Mouse (Mus musculus) thymus, postnatal 4 days (tissue): ENCODE results near the gene Rgp1.
"Not testable (repeated sequence)": the region's sequence is repeated elsewhere in the genome, so short reads cannot be mapped to it uniquely, and the experiment has no call there.

Experiments
- DNase-seq: peaks from one replicate; pipeline ENCODE4 v3.0.0; 2021

Gene Rgp1

GRCm38 (mm10) chr4:43562769-43563600 lies 15.5 kb upstream of the Rgp1 start:
- DNase-seq, result no peak

- DNase-seq, result no peak
These were observed 15.0 kb upstream of the Rgp1 start for GRCm38 (mm10) chr4:43563601-43563875.

DNA sequence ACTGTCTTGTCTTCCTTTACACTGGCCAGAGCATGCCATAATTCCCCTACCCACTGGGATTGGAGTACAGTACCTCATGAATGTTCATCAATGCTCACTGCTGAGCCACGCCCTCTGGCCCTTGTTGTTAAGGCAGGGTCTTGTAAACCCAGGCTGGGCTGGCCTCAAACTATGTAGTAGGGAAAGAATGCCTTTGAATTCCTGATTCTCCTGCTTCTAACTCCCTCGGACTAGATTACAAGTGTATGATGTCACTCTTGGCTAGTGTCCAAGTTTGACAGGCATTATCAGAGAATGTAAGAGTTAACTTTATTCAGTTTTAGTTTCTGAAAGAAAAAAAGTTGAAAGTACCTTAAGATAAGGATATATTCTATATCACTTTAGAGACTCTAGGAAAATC lies 14.3 kb upstream of the Rgp1 start:
- DNase-seq, result no peak

DNA sequence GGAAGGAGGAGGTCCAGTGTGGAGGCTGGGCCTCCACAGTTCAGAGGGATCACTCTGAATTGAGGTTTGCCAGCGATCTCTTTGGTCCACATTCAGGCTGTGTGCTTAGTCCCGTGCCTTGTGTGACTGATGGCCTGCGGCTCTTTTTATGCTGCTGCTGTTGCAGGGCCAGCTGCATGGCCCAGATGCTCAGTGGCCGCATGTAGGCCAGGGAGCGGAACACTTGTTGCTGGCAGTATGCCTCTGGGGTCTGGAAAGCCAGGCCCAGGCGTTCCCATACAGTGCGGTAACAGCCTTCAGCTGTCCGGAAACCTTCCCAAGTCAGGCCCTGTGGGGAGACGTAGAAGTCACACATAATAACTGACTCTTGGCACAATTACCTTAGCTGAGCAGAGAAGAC lies 11.4 kb upstream of the Rgp1 start:
- no peak for DNase-seq

GRCm38 (mm10) chr4:43571395-43572045 lies 7.0 kb upstream of the Rgp1 start:
- DNase-seq, result no peak

- DNase-seq, result no peak
These were observed 5.0 kb upstream of the Rgp1 start for GRCm38 (mm10) chr4:43573561-43573960.

GRCm38 (mm10) chr4:43575356-43575755 lies 3.2 kb upstream of the Rgp1 start:
- no peak for DNase-seq

DNA sequence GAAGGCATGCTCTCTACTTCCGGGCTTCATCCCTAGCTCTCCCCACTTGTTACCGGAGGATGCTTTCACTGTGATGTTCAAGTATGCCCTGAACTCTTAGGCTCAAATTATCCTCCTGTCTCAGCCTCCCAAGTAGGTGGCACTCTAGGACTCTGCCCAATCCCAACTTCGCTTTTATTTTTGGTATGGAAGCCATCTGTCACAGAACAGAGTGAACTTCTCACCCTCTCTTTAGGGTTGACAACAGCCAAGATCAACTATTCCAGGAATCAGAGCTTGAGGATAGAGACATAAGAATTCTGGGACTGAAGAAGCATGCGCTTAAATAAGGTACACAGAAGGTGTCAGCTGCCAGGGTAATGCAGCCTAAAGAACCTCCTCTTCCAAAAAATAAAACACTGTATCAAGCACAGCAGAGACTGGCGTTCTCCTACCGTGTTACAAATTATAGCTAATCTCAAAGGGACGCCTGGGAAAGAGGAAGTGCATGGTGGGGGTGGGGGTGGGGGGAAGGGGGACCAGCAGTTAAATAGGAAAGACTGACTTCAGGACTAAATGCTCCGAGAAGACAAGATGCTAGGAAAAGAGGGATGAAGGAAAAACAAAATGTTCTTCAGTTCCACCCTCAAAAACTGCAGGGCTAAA lies 1.2 kb upstream of the Rgp1 start:
- no peak for DNase-seq

DNA sequence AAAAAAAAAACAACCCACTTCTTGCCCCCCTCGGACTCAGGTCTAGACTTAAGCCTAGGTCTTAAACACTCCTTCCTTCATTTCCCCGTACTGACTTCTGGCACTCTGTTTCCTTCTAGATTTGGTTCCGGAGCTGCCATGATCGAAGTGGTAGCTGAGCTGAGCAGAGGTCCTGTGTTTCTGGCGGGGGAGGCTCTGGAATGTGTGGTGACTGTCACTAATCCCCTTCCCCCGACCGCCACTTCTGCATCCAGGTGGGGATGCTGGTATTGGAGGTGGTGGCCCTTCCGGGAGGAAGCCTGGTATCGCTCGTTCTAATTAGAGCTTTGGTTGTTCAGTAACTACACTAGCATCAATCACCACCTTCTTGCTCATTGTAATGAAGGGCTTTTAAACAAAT lies 741 bp downstream of the Rgp1 start:
- DNase-seq, result peak; percentile 34

- no peak for DNase-seq
These were observed 1.2 kb downstream of the Rgp1 start for GRCm38 (mm10) chr4:43579731-43580130.

- no peak for DNase-seq
These were observed 2.2 kb downstream of the Rgp1 start for GRCm38 (mm10) chr4:43580721-43581120.

- DNase-seq, result no peak
These were observed 2.9 kb downstream of the Rgp1 start for GRCm38 (mm10) chr4:43581381-43581780.

GRCm38 (mm10) chr4:43582241-43582640 lies 3.7 kb downstream of the Rgp1 start:
- DNase-seq, result no peak

- DNase-seq, result no peak
These were observed 4.9 kb downstream of the Rgp1 start for GRCm38 (mm10) chr4:43583421-43583820.

- no peak for DNase-seq
These were observed 6.2 kb downstream of the Rgp1 start, which contains the start of gene Msmp for GRCm38 (mm10) chr4:43584444-43585416. Gene Msmp, minus strand, starts transcription at chr4:43584494.

DNA sequence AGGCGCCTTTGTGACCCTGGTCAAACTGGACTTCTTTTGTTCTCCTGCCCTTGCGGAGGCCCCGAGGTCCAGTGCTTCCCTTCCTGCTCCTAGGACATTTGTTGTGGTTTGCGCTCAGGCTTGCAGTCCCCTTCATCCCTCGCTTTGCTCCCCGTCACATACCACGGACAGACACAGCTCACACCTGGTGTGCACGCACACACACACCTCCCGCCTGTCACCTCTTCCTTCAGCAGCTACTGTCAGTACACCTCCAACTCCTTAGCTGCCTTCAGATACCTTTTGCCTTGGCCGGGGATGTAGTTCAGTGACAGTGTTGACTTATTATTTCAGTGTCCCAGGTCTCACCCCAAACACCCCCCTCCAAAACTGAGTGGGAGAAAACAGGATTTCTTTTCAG lies 7.2 kb downstream of the Rgp1 start:
- DNase-seq, result no peak

- DNase-seq, result no peak
These were observed 7.9 kb downstream of the Rgp1 start for GRCm38 (mm10) chr4:43586411-43586810.

DNA sequence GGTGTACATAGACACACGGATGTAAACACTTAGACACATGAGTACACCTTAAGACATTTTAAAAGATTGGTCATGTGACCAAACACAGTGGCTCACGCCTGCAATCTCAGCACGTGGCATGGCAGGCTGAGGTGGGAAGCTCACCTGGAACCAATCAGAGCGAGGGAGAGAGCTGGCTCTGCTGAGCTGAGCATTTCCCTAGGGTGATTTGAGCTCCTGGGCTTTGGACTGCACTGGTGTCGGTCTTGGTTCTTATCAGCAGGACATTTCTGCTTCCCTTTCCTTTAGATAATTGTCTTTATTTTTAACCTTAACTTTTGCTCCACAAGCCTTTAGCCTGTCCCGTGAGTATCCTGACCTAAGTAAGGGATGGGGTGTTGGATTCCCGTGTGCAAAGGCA lies 9.2 kb downstream of the Rgp1 start:
- no peak for DNase-seq

DNA sequence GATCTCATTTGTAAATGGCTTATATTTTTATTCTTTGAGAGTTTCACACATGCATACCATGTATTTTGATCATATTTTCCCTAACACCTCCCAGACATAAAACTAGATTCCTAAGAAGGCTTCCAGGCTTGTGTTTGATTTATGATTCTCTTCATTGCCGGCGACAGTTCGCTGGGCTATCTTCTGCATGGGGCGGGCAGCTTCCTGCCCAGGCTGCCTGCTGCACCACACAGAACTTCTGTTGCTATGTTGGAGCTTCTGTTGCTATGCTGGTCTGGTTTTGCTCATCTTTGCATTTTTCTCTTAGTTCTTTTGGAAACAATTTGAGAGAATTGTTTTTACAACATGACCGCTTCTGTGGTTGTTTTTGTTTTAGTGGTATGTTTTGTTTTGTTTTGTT lies 13.0 kb downstream of the Rgp1 start:
- no peak for DNase-seq

- no peak for DNase-seq
These were observed 13.4 kb downstream of the Rgp1 start for GRCm38 (mm10) chr4:43591961-43592360.

DNA sequence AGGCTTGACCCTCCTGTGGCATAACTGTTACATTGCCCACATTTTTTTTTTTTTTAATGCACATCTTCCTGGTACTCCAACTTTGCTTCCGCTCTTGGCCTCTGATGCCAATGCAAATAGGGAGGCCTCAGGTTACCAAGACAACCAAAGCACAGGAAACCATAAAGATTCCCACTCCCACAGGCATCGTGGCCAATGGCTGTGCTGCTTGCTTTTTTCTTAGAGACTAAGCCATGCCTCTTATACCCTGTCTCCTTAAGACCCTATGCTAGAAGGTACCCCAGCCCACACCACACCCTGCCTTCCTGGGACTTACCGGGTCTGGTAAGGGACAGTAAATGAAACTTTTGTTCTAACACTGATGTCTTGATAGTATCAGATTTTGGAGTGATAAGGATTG lies 14.9 kb downstream of the Rgp1 start:
- no peak for DNase-seq

DNA sequence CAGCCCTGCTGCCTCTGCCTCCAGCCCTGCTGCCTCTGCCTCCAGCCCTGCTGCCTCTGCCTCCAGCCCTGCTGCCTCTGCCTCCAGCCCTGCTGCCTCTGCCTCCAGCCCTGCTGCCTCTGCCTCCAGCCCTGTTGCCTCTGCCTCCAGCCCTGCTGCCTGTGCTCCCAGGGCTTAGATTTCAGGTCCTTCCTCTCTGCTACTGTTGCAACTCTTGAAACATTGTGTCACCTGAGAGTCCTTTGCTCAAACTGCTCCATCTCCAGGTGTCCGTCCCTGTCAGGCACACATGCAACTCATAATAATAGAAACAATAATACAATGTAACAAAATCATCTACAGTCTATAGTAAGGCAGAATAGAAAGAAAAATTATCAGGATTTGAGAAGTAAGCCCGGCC lies 18.1 kb downstream of the Rgp1 start:
- DNase-seq, result not testable (repeated sequence)

GRCm38 (mm10) chr4:43598200-43598599 lies 19.7 kb downstream of the Rgp1 start:
- DNase-seq, result no peak
